Mouse (Mus musculus) cerebellum, adult 9-11 months (tissue): ENCODE data around the gene Btn1a1.

Source experiments
- DNase-seq: peaks from one replicate; pipeline ENCODE4 v3.0.0; 2022

Btn1a1 gene

GRCm38 (mm10) chr13:23436861-23437822, 28.6 kb downstream of the Btn1a1 start:
- DNase-seq = no peak

GRCm38 (mm10) chr13:23436231-23436661, 29.5 kb downstream of the Btn1a1 start:
- DNase-seq = no peak

- no peak for DNase-seq
These were observed 30.0 kb downstream of the Btn1a1 start for GRCm38 (mm10) chr13:23435676-23436075.

- no peak for DNase-seq
These were observed 30.5 kb downstream of the Btn1a1 start for GRCm38 (mm10) chr13:23435241-23435640.

- DNase-seq = no peak
These were observed 31.3 kb downstream of the Btn1a1 start for GRCm38 (mm10) chr13:23434426-23434825.

- no peak for DNase-seq
These were observed 31.9 kb downstream of the Btn1a1 start for GRCm38 (mm10) chr13:23433801-23434200.

GRCm38 (mm10) chr13:23433206-23433605, 32.5 kb downstream of the Btn1a1 start:
- no peak for DNase-seq

- peak; percentile 91 for DNase-seq
These were observed 33.0 kb downstream of the Btn1a1 start for GRCm38 (mm10) chr13:23432562-23433201.

GRCm38 (mm10) chr13:23431351-23431771, 34.3 kb downstream of the Btn1a1 start:
- DNase-seq = peak; percentile 82

- DNase-seq = peak; percentile 82
These were observed 35.0 kb downstream of the Btn1a1 start for GRCm38 (mm10) chr13:23430734-23431133.

- no peak for DNase-seq
These were observed 35.8 kb downstream of the Btn1a1 start for GRCm38 (mm10) chr13:23429771-23430380.

GRCm38 (mm10) chr13:23428166-23428993, 37.3 kb downstream of the Btn1a1 start:
- DNase-seq = no peak

GRCm38 (mm10) chr13:23427401-23427910, 38.2 kb downstream of the Btn1a1 start:
- DNase-seq = no peak

- DNase-seq = no peak
These were observed 38.8 kb downstream of the Btn1a1 start for GRCm38 (mm10) chr13:23426922-23427321.

GRCm38 (mm10) chr13:23426335-23426734, 39.4 kb downstream of the Btn1a1 start:
- no peak for DNase-seq

- peak; percentile 73 for DNase-seq
These were observed 40.2 kb downstream of the Btn1a1 start for GRCm38 (mm10) chr13:23425505-23425904.

- DNase-seq = peak; percentile 90
These were observed 41.0 kb downstream of the Btn1a1 start for GRCm38 (mm10) chr13:23424494-23425325.

- DNase-seq = no peak
These were observed 41.7 kb downstream of the Btn1a1 start for GRCm38 (mm10) chr13:23424052-23424380.

- DNase-seq = peak; percentile 91
These were observed 42.2 kb downstream of the Btn1a1 start, which contains the start of gene Abt1 for GRCm38 (mm10) chr13:23423286-23424051. Gene Abt1, minus strand, starts transcription at chr13:23423866.

GRCm38 (mm10) chr13:23422351-23422750, 43.4 kb downstream of the Btn1a1 start:
- DNase-seq = peak; percentile 42
